Mouse (Mus musculus) forebrain, embryonic 13.5 days (tissue): Measurements from ENCODE around the gene Igflr1. TPM values are rescaled to one million over a fixed set of nuclear protein-coding genes. Genes with fewer than 3 reads are reported as not detected.

Source experiments
- ATAC-seq: fragments of 200-750 bp; cut with Nextera tagmentation; 2 replicates; pipeline ENCODE4 v1.8.0; 2017
- H3K27ac ChIP-seq: fragments of 300-500 bp; sonication (generic); 2 replicates; pipeline ENCODE4 v1.5.1; 2015; ENCODE audit warnings: inconsistent platforms, mild to moderate bottlenecking, moderate library complexity
- H3K27me3 ChIP-seq: fragments of 300-500 bp; sonication (generic); 2 replicates; pipeline ENCODE4 v1.6.1; 2015; ENCODE audit warnings: mild to moderate bottlenecking, inconsistent platforms
- H3K36me3 ChIP-seq: fragments of 300-500 bp; sonication (generic); 2 replicates; pipeline ENCODE4 v1.6.1; 2015; ENCODE audit warnings: mild to moderate bottlenecking, inconsistent platforms; ENCODE audit not compliant: poor library complexity, severe bottlenecking
- H3K4me1 ChIP-seq: fragments of 300-500 bp; sonication (generic); 2 replicates; pipeline ENCODE4 v1.6.1; 2015; ENCODE audit warnings: inconsistent platforms
- H3K4me2 ChIP-seq: fragments of 300-500 bp; sonication (generic); 2 replicates; pipeline ENCODE4 v1.6.1; 2015; ENCODE audit warnings: inconsistent platforms, mild to moderate bottlenecking, moderate library complexity
- H3K4me3 ChIP-seq: fragments of 300-500 bp; sonication (generic); 2 replicates; pipeline ENCODE4 v1.5.1; 2015; ENCODE audit warnings: mild to moderate bottlenecking, inconsistent platforms
- H3K9ac ChIP-seq: fragments of 300-500 bp; sonication (generic); 2 replicates; pipeline ENCODE4 v1.6.1; 2015; ENCODE audit warnings: mild to moderate bottlenecking, inconsistent platforms
- H3K9me3 ChIP-seq: fragments of 300-500 bp; sonication (generic); replicated peaks from 2 replicates; pipeline ENCODE4 v1.6.1; 2016; ENCODE audit warnings: inconsistent platforms
- WGBS: fragments of 180-500 bp; shearing (Covaris S2); methylation state at CpG from one replicate; pipeline ENCODE4 v1.1.7; 2015; 5-methylcytosine and 5-hydroxymethylcytosine counted together
- polyA plus RNA-seq: library from polyadenylated mRNA; unstranded; fragments of >200 nt; fragmentation: Nextera tagmentation; extraction: Ambion mirVana; gene quantifications from 2 replicates; pipeline ENCODE4 v1.2.1, GENCODE M21; 2015

Igflr1 gene
- polyA plus RNA-seq, 1 experiment from 2014 or later, result 7.4 TPM

DNA sequence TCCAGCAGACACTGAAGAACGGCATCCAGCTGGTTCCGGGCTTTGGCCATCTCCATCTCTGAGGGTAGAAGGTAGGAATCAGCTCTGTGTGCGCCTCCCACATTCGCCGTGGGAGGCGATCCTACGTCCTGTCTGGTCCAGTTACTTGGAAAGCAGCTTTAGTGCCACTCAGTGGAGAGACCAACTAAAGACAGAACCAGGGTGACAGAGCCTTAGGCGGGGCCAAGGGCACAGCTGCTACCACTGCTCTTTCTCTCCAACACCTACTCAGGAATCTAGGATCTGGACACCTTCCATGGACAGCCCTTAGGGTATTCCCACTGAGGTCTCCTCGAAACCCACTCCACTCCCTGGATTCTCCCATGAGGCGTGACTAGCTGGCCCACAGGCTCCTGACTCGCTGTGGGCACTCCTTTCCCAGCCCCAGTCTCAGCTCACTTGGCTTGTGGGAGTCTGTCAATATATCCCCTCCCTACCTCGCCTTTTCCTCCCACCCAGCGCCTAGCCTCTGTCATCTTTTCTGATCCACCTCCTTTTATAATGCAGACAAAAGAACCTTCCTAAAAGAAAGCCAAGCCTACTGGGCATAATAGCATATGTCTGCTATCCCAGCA, 7.2 kb upstream of the Igflr1 start:
- WGBS, result 90% methylated on average over 13 of the region's 13 CpGs
- peak overlapping the region; percentile 70 for H3K4me3 ChIP-seq

GRCm38 (mm10) chr7:30558656-30559442, 6.4 kb upstream of the Igflr1 start:
- peaks cover 40% of the 10 kb centered on the region for H3K36me3 ChIP-seq
- H3K9me3 ChIP-seq, result no peaks in the 10 kb centered on the region
- H3K9ac ChIP-seq, result peak overlapping the region; percentile 83
- peak overlapping the region; percentile 97 for H3K4me2 ChIP-seq
- H3K27me3 ChIP-seq, result no peaks in the 10 kb centered on the region
- 18% methylated on average over 12 of the region's 12 CpGs for WGBS
- H3K27ac ChIP-seq, result peak overlapping the region; percentile 16; the same call in 1 of the 2 replicates
- peak overlapping the region; percentile 70 for H3K4me3 ChIP-seq
- ATAC-seq, result peak; percentile 0; the same call in 1 of the 2 replicates
- H3K4me1 ChIP-seq, result peaks cover 29% of the 10 kb centered on the region

More for the DNA sequence above, 7.2 kb upstream of the Igflr1 start:
- H3K9ac ChIP-seq, result peak overlapping the region; percentile 83; the same call in 1 of the 2 replicates
- peaks cover 42% of the 10 kb centered on the region for H3K36me3 ChIP-seq
- peaks cover 34% of the 10 kb centered on the region for H3K4me1 ChIP-seq
- H3K4me2 ChIP-seq, result peak overlapping the region; percentile 97
- H3K27ac ChIP-seq, result no peak overlapping the region
- ATAC-seq, result no peak
- H3K27me3 ChIP-seq, result no peaks in the 10 kb centered on the region
- no peaks in the 10 kb centered on the region for H3K9me3 ChIP-seq

- Histone ChIP-seq H3K4me2 (peak within 1 kb of the TSS; percentile 97), H3K9me3 (no peaks in the 10 kb centered on the region), H3K9ac (peak within 1 kb of the TSS; percentile 83), H3K4me3 (peak within 1 kb of the TSS; percentile 70), H3K27me3 (no peaks in the 10 kb centered on the region), H3K36me3 (peaks cover 34% of the 10 kb centered on the region), H3K4me1 (peaks cover 36% of the 10 kb centered on the region), H3K27ac (peak within 1 kb of the TSS; percentile 31)
- WGBS, result 1% methylated on average over 20 of the region's 20 CpGs
- peak; percentile 88 for ATAC-seq
Observed at GRCm38 (mm10) chr7:30559443-30559954, 5.7 kb upstream of the Igflr1 start, which contains the start of gene Lin37. TSS of gene Lin37 (minus strand) at chr7:30559838.

DNA sequence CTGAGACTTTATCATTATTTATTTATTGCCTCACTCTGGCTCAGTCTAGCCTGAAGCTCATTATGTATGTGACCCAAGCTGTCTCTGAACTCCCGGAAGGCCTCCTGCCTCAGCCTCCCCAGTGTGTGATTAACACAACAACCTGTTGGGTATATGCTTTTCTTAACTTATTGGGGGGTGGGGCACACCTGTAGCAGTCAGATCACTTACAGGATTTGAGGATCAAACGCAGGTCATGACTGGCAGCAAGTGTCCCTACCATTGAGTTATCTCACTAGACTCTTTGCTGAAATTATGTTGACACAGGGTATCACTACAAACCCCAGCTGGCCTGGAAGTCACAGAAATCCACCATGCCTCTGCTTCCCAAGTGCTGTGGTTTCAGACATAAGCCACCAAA, 4.9 kb upstream of the Igflr1 start:
- H3K4me2 ChIP-seq, result peak overlapping the region; percentile 97
- H3K4me1 ChIP-seq, result peaks cover 37% of the 10 kb centered on the region
- H3K27me3 ChIP-seq, result no peaks in the 10 kb centered on the region
- ATAC-seq, result no peak
- 56% methylated on average over 2 of the region's 2 CpGs for WGBS
- H3K36me3 ChIP-seq, result peaks cover 34% of the 10 kb centered on the region
- no peak overlapping the region for H3K9ac ChIP-seq
- H3K9me3 ChIP-seq, result no peaks in the 10 kb centered on the region
- no peak overlapping the region for H3K4me3 ChIP-seq
- peak overlapping the region; percentile 31; the same call in 1 of the 2 replicates for H3K27ac ChIP-seq

GRCm38 (mm10) chr7:30562526-30563116, 2.6 kb upstream of the Igflr1 start:
- peaks cover 34% of the 10 kb centered on the region for H3K36me3 ChIP-seq
- peak overlapping the region; percentile 75 for H3K4me3 ChIP-seq
- H3K9ac ChIP-seq, result peak overlapping the region; percentile 85
- ATAC-seq, result peak; percentile 19; the same call in 1 of the 2 replicates
- no peaks in the 10 kb centered on the region for H3K27me3 ChIP-seq
- peak overlapping the region; percentile 63 for H3K27ac ChIP-seq
- H3K9me3 ChIP-seq, result no peaks in the 10 kb centered on the region
- peaks cover 37% of the 10 kb centered on the region for H3K4me1 ChIP-seq
- H3K4me2 ChIP-seq, result peak overlapping the region; percentile 89
- WGBS, result 2% methylated on average over 27 of the region's 27 CpGs

- peak within 1 kb of the TSS; percentile 75 for H3K4me3 ChIP-seq
- H3K9me3 ChIP-seq, result no peaks in the 10 kb centered on the region
- H3K27ac ChIP-seq, result peak within 1 kb of the TSS; percentile 85
- under 1% methylated on average over 44 of the region's 45 CpGs for WGBS
- peaks cover 36% of the 10 kb centered on the region for H3K36me3 ChIP-seq
- peak; percentile 87 for ATAC-seq
- peak within 1 kb of the TSS; percentile 85 for H3K9ac ChIP-seq
- peaks cover 32% of the 10 kb centered on the region for H3K4me1 ChIP-seq
- peak within 1 kb of the TSS; percentile 89 for H3K4me2 ChIP-seq
- H3K27me3 ChIP-seq, result no peaks in the 10 kb centered on the region
Observed at GRCm38 (mm10) chr7:30563117-30563905, 1.9 kb upstream of the Igflr1 start, which contains the start of the genes U2af1l4, Gm49396 and Psenen. TSS of gene U2af1l4 (plus strand) at chr7:30563301. TSS of gene Gm49396 (plus strand) at chr7:30563344. TSS of gene Psenen (minus strand) at chr7:30563627.

DNA sequence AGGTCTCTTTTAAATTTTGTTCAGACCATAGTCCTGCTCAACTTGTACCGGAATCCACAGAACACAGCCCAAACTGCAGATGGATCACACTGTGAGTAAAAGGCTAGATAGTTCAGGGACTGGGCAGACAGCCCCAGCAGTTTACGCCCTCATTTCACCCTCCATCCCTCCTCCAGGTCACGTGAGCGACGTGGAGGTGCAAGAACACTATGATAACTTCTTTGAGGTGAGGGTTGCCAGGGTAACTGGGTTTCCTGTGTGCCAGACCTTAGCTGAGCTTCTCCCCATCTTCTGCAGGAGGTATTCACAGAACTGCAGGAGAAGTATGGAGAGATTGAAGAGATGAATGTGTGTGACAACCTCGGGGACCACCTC, 1.3 kb upstream of the Igflr1 start:
- Histone ChIP-seq H3K9me3 (no peaks in the 10 kb centered on the region), H3K27ac (0 out of 2 replicates have a peak overlapping the region, but pooled peaks have one; percentile 85), H3K36me3 (peaks cover 42% of the 10 kb centered on the region), H3K4me2 (peak overlapping the region; percentile 89), H3K27me3 (no peaks in the 10 kb centered on the region), H3K4me3 (peak overlapping the region; percentile 75), H3K4me1 (peaks cover 26% of the 10 kb centered on the region), H3K9ac (peak overlapping the region; percentile 85)
- ATAC-seq, result no peak
- 24% methylated on average over 6 of the region's 6 CpGs for WGBS

GRCm38 (mm10) chr7:30566033-30566432, 806 bp downstream of the Igflr1 start:
- Histone ChIP-seq H3K9ac (no peak overlapping the region), H3K27ac (no peak overlapping the region), H3K27me3 (no peaks in the 10 kb centered on the region), H3K36me3 (peaks cover 63% of the 10 kb centered on the region), H3K4me2 (no peak overlapping the region), H3K4me1 (peaks cover 17% of the 10 kb centered on the region), H3K4me3 (no peak overlapping the region), H3K9me3 (no peaks in the 10 kb centered on the region)
- ATAC-seq, result no peak
- WGBS, result 89% methylated on average over 9 of the region's 9 CpGs

- Histone ChIP-seq H3K27ac (no peak overlapping the region), H3K36me3 (peaks cover 77% of the 10 kb centered on the region), H3K4me2 (no peak overlapping the region), H3K4me3 (no peak overlapping the region), H3K9me3 (no peaks in the 10 kb centered on the region), H3K4me1 (peaks cover 12% of the 10 kb centered on the region), H3K9ac (no peak overlapping the region), H3K27me3 (no peaks in the 10 kb centered on the region)
- ATAC-seq, result no peak
- 94% methylated on average over 11 of the region's 11 CpGs for whole genome bisulfite sequencing
Observed at GRCm38 (mm10) chr7:30567555-30567954, 2.3 kb downstream of the Igflr1 start.

DNA sequence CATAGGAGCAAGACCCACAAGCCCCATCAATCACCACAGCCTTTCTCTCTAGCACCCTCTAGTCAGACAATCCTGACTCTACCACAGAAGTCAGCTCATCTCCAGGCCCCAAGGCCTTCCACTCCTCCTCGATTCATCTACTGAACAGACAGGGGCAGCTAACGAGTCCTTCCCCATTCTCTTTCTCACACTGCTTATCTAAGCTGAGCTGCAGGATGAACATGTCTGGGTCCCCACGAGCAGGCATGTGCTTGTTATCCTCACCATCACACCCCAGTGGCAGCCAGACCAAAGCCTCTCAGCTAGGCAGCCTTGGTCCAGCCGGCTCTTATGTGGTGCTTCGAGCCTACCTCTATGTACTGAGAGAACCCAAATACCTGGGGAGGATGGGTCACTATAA, 7.2 kb downstream of the Igflr1 start:
- Histone ChIP-seq H3K27ac (no peak overlapping the region), H3K4me2 (no peak overlapping the region), H3K4me3 (no peak overlapping the region), H3K27me3 (no peaks in the 10 kb centered on the region), H3K36me3 (peaks cover 96% of the 10 kb centered on the region), H3K4me1 (no peaks in the 10 kb centered on the region), H3K9ac (no peak overlapping the region; the same call in 1 of the 2 replicates), H3K9me3 (no peaks in the 10 kb centered on the region)
- ATAC-seq, result no peak
- WGBS, result 90% methylated on average over 5 of the region's 5 CpGs

GRCm38 (mm10) chr7:30572969-30573368, 7.7 kb downstream of the Igflr1 start:
- H3K4me2 ChIP-seq, result no peak overlapping the region
- no peaks in the 10 kb centered on the region for H3K27me3 ChIP-seq
- H3K9me3 ChIP-seq, result no peaks in the 10 kb centered on the region
- ATAC-seq, result no peak
- peaks cover 98% of the 10 kb centered on the region for H3K36me3 ChIP-seq
- H3K9ac ChIP-seq, result no peak overlapping the region
- no peaks in the 10 kb centered on the region for H3K4me1 ChIP-seq
- 83% methylated on average over 2 of the region's 2 CpGs for WGBS
- H3K4me3 ChIP-seq, result no peak overlapping the region
- H3K27ac ChIP-seq, result no peak overlapping the region
